Mouse (Mus musculus): Measurements from ENCODE around the gene Strn3. TPM values are rescaled to one million over a fixed set of nuclear protein-coding genes. Genes with fewer than 3 reads are reported as not detected.
"Not testable (repeated sequence)": the region's sequence is repeated elsewhere in the genome, so short reads cannot be mapped to it uniquely, and the experiment has no call there.

The Strn3 gene
- polyA plus RNA-seq, 1 experiment from 2014 or later = 57.7 TPM

GRCm38 (mm10) chr12:51678844-51679243 is 12.9 kb downstream of the Strn3 start:
- DNase-seq (ENCODE audit: low spot score) (no peak), ATAC-seq (ENCODE audit: insufficient read depth, low FRiP score, low TSS enrichment) (no peak)
- H3K9me3 ChIP-seq (ENCODE audit: control insufficient read depth, low read length) = no peaks in the 10 kb centered on the region
- no peaks in the 10 kb centered on the region for H3K4me1 ChIP-seq (ENCODE audit: control insufficient read depth, insufficient read depth, low read length)
- WGBS = 94% methylated on average over 1 of the region's 1 CpGs
- H3K4me2 ChIP-seq (ENCODE audit: low read depth) = no peak overlapping the region
- no peaks in the 10 kb centered on the region for H3K27me3 ChIP-seq (ENCODE audit: control insufficient read depth, insufficient read depth, low read length)
- H3K4me3 ChIP-seq (ENCODE audit: low read depth, low read length) = no peak overlapping the region
- H3K9ac ChIP-seq (ENCODE audit: low read length) = no peak overlapping the region
- no peaks in the 10 kb centered on the region for H3K36me3 ChIP-seq (ENCODE audit: control insufficient read depth, insufficient read depth, low read length)
- H3K27ac ChIP-seq (ENCODE audit: low read depth, low read length) = no peak overlapping the region

- Histone ChIP-seq H3K9me3 (ENCODE audit: control insufficient read depth, low read length) (no peaks in the 10 kb centered on the region), H3K27me3 (ENCODE audit: control insufficient read depth, insufficient read depth, low read length) (no peaks in the 10 kb centered on the region), H3K4me3 (ENCODE audit: low read depth, low read length) (no peak overlapping the region), H3K4me1 (ENCODE audit: control insufficient read depth, insufficient read depth, low read length) (no peaks in the 10 kb centered on the region), H3K36me3 (ENCODE audit: control insufficient read depth, insufficient read depth, low read length) (no peaks in the 10 kb centered on the region), H3K27ac (ENCODE audit: low read depth, low read length) (no peak overlapping the region), H3K9ac (ENCODE audit: low read length) (no peak overlapping the region), H3K4me2 (ENCODE audit: low read depth) (no peak overlapping the region)
- no peak for DNase-seq (ENCODE audit: low spot score)
- WGBS = 78% methylated on average over 2 of the region's 2 CpGs
- ATAC-seq (ENCODE audit: insufficient read depth, low FRiP score, low TSS enrichment) = no peak
Observed at GRCm38 (mm10) chr12:51676442-51676841, 15.3 kb downstream of the Strn3 start.

- H3K36me3 ChIP-seq (ENCODE audit: control insufficient read depth, insufficient read depth, low read length) = no peaks in the 10 kb centered on the region
Observed at GRCm38 (mm10) chr12:51673270-51673669, 18.4 kb downstream of the Strn3 start.

GRCm38 (mm10) chr12:51671231-51671891 is 20.3 kb downstream of the Strn3 start:
- Histone ChIP-seq H3K36me3 (ENCODE audit: control insufficient read depth, insufficient read depth, low read length) (no peaks in the 10 kb centered on the region), H3K4me1 (ENCODE audit: control insufficient read depth, insufficient read depth, low read length) (no peaks in the 10 kb centered on the region), H3K9ac (ENCODE audit: low read length) (no peak overlapping the region), H3K4me3 (ENCODE audit: low read depth, low read length) (no peak overlapping the region), H3K4me2 (ENCODE audit: low read depth) (no peak overlapping the region), H3K27me3 (ENCODE audit: control insufficient read depth, insufficient read depth, low read length) (no peaks in the 10 kb centered on the region), H3K27ac (ENCODE audit: low read depth, low read length) (no peak overlapping the region), H3K9me3 (ENCODE audit: control insufficient read depth, low read length) (no peaks in the 10 kb centered on the region)
- 17% methylated on average over 5 of the region's 5 CpGs for WGBS
- ATAC-seq (ENCODE audit: insufficient read depth, low FRiP score, low TSS enrichment) = no peak
- DNase-seq (ENCODE audit: low spot score) = no peak

More at GRCm38 (mm10) chr12:51673270-51673669, 18.4 kb downstream of the Strn3 start:
- WGBS = 68% methylated on average over 4 of the region's 4 CpGs
- Histone ChIP-seq H3K27ac (ENCODE audit: low read depth, low read length) (no peak overlapping the region), H3K9ac (ENCODE audit: low read length) (no peak overlapping the region), H3K4me1 (ENCODE audit: control insufficient read depth, insufficient read depth, low read length) (no peaks in the 10 kb centered on the region), H3K27me3 (ENCODE audit: control insufficient read depth, insufficient read depth, low read length) (no peaks in the 10 kb centered on the region), H3K9me3 (ENCODE audit: control insufficient read depth, low read length) (no peaks in the 10 kb centered on the region), H3K4me2 (ENCODE audit: low read depth) (no peak overlapping the region), H3K4me3 (ENCODE audit: low read depth, low read length) (no peak overlapping the region)
- DNase-seq (ENCODE audit: low spot score) (no peak), ATAC-seq (ENCODE audit: insufficient read depth, low FRiP score, low TSS enrichment) (no peak)

- ATAC-seq (ENCODE audit: insufficient read depth, low FRiP score, low TSS enrichment) = no peak
- H3K4me3 ChIP-seq (ENCODE audit: low read depth, low read length) = no peak overlapping the region
- H3K27me3 ChIP-seq (ENCODE audit: control insufficient read depth, insufficient read depth, low read length) = no peaks in the 10 kb centered on the region
- no peak for DNase-seq (ENCODE audit: low spot score)
- H3K27ac ChIP-seq (ENCODE audit: low read depth, low read length) = no peak overlapping the region
- no peaks in the 10 kb centered on the region for H3K4me1 ChIP-seq (ENCODE audit: control insufficient read depth, insufficient read depth, low read length)
- 86% methylated on average over 4 of the region's 4 CpGs for WGBS
- no peak overlapping the region for H3K4me2 ChIP-seq (ENCODE audit: low read depth)
- no peaks in the 10 kb centered on the region for H3K9me3 ChIP-seq (ENCODE audit: control insufficient read depth, low read length)
- H3K36me3 ChIP-seq (ENCODE audit: control insufficient read depth, insufficient read depth, low read length) = no peaks in the 10 kb centered on the region
- no peak overlapping the region for H3K9ac ChIP-seq (ENCODE audit: low read length)
Observed at GRCm38 (mm10) chr12:51666708-51667430, 24.8 kb downstream of the Strn3 start.

- Histone ChIP-seq H3K36me3 (ENCODE audit: control insufficient read depth, insufficient read depth, low read length) (no peaks in the 10 kb centered on the region), H3K4me2 (ENCODE audit: low read depth) (no peak overlapping the region), H3K4me3 (ENCODE audit: low read depth, low read length) (no peak overlapping the region), H3K4me1 (ENCODE audit: control insufficient read depth, insufficient read depth, low read length) (no peaks in the 10 kb centered on the region), H3K9me3 (ENCODE audit: control insufficient read depth, low read length) (no peaks in the 10 kb centered on the region), H3K27me3 (ENCODE audit: control insufficient read depth, insufficient read depth, low read length) (no peaks in the 10 kb centered on the region), H3K27ac (ENCODE audit: low read depth, low read length) (no peak overlapping the region), H3K9ac (ENCODE audit: low read length) (no peak overlapping the region)
- DNase-seq (ENCODE audit: low spot score) = no peak
- ATAC-seq (ENCODE audit: insufficient read depth, low FRiP score, low TSS enrichment) = no peak
Observed at GRCm38 (mm10) chr12:51663908-51664307, 27.8 kb downstream of the Strn3 start.

GRCm38 (mm10) chr12:51663011-51663410 is 28.7 kb downstream of the Strn3 start:
- Histone ChIP-seq H3K36me3 (ENCODE audit: control insufficient read depth, insufficient read depth, low read length) (no peaks in the 10 kb centered on the region), H3K27ac (ENCODE audit: low read depth, low read length) (no peak overlapping the region), H3K9me3 (ENCODE audit: control insufficient read depth, low read length) (no peaks in the 10 kb centered on the region), H3K9ac (ENCODE audit: low read length) (no peak overlapping the region), H3K4me1 (ENCODE audit: control insufficient read depth, insufficient read depth, low read length) (no peaks in the 10 kb centered on the region), H3K27me3 (ENCODE audit: control insufficient read depth, insufficient read depth, low read length) (no peaks in the 10 kb centered on the region), H3K4me3 (ENCODE audit: low read depth, low read length) (no peak overlapping the region), H3K4me2 (ENCODE audit: low read depth) (no peak overlapping the region)
- ATAC-seq (ENCODE audit: insufficient read depth, low FRiP score, low TSS enrichment) (no peak), DNase-seq (ENCODE audit: low spot score) (no peak)

- no peak overlapping the region for H3K9ac ChIP-seq (ENCODE audit: low read length)
- ATAC-seq (ENCODE audit: insufficient read depth, low FRiP score, low TSS enrichment) (no peak), DNase-seq (ENCODE audit: low spot score) (no peak)
- 90% methylated on average over 1 of the region's 1 CpGs for WGBS
- H3K4me2 ChIP-seq (ENCODE audit: low read depth) = no peak overlapping the region
- H3K9me3 ChIP-seq (ENCODE audit: control insufficient read depth, low read length) = no peaks in the 10 kb centered on the region
- H3K36me3 ChIP-seq (ENCODE audit: control insufficient read depth, insufficient read depth, low read length) = no peaks in the 10 kb centered on the region
- H3K4me1 ChIP-seq (ENCODE audit: control insufficient read depth, insufficient read depth, low read length) = no peaks in the 10 kb centered on the region
- no peaks in the 10 kb centered on the region for H3K27me3 ChIP-seq (ENCODE audit: control insufficient read depth, insufficient read depth, low read length)
- H3K27ac ChIP-seq (ENCODE audit: low read depth, low read length) = no peak overlapping the region
- H3K4me3 ChIP-seq (ENCODE audit: low read depth, low read length) = no peak overlapping the region
Observed at GRCm38 (mm10) chr12:51655944-51656465, 35.7 kb downstream of the Strn3 start.

- H3K36me3 ChIP-seq (ENCODE audit: control insufficient read depth, insufficient read depth, low read length); H3K27me3 ChIP-seq (ENCODE audit: control insufficient read depth, insufficient read depth, low read length); H3K9me3 ChIP-seq (ENCODE audit: control insufficient read depth, low read length); ATAC-seq (ENCODE audit: insufficient read depth, low FRiP score, low TSS enrichment); H3K4me2 ChIP-seq (ENCODE audit: low read depth); H3K9ac ChIP-seq (ENCODE audit: low read length); H3K27ac ChIP-seq (ENCODE audit: low read depth, low read length); H3K4me3 ChIP-seq (ENCODE audit: low read depth, low read length); H3K4me1 ChIP-seq (ENCODE audit: control insufficient read depth, insufficient read depth, low read length); DNase-seq (ENCODE audit: low spot score): not testable (repeated sequence)
Observed at GRCm38 (mm10) chr12:51649401-51649800, 42.3 kb downstream of the Strn3 start.

Measured in neural tube, embryonic 11.5 days (tissue).